Mouse (Mus musculus) gonadal fat pad, adult 2 months (tissue): ENCODE data around the gene Gm47289. TPM values are rescaled to one million over a fixed set of nuclear protein-coding genes. Genes with fewer than 3 reads are reported as not detected.

Experiments
- DNase-seq: peaks from one replicate; pipeline ENCODE4 v3.0.0-alpha.2; 2012; ENCODE audit warnings: low read depth
- polyA plus RNA-seq: library from polyadenylated mRNA; depleted of rRNA; stranded (reverse); fragments of >200 nt; gene quantifications from 2 replicates; pipeline ENCODE4 v1.2.3, GENCODE M21; 2012; rRNA removed

The Gm47289 gene
- polyA plus RNA-seq = 0.05 TPM in 1 of 2 replicates, not detected in the other

GRCm38 (mm10) chr9:119158861-119159260, at the start of gene Gm47289:
Gene Gm47289, plus strand, starts transcription at chr9:119159161.
- DNase-seq = no peak

GRCm38 (mm10) chr9:119109685-119110353, 49.1 kb upstream of the Gm47289 start:
- no peak for DNase-seq

- no peak for DNase-seq
Measured at GRCm38 (mm10) chr9:119110640-119111039, 48.3 kb upstream of the Gm47289 start.

- no peak for DNase-seq
Measured at GRCm38 (mm10) chr9:119114911-119115310, 44.0 kb upstream of the Gm47289 start.

DNA sequence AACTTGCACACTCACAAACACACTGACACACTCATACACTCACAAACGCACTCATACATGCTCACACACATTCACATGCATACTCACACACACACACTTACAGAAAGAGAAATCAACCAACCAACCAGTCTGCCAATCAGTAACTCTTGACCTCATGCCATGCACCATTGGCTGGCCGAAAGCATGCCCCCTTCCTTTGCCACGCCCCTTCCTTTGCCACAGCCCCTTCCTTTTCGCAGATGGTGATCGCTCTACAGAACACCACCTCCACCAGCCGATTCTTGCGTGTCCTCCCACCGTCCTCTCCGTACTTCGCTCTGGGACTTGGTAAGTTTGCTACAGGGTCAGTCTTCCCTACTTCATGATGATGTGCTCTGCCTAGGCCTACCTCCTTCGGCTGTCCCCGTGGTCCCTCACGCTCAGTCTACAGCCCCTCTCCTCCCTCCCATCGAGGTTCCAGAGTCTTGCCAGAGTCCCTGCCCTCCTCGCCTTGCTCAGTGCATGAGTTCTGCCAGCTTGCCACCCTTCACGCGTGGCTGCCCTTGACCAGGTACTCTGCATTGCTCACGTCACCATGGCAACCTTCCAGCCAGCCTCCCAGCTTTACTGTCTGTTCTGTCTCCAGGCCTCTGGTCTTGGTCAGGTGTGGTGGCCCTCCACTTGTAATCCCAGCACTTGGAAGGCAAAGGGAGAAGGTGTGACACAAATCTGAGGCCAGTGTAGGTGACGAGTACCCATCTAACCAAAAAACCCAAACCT, 39.4 kb upstream of the Gm47289 start:
- no peak for DNase-seq

DNA sequence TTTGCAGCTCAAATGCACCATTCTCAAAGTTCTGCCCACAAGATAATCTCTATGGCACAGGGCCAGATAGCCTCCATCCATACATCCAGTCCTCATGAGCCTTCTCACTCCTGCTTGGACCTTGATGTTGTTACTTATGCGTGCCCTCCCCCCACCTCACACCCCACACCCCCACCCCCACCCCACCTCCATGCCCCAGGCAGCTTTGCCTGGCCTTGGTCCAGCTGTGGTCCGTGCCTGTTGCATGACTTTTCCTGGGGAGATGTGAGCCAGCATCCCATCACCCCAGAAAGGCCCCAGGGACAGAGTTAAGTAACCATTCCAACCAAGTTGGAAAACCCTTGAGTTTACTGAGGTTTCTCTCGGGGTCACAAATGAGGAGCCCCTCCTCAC, 38.8 kb upstream of the Gm47289 start:
- no peak for DNase-seq

DNA sequence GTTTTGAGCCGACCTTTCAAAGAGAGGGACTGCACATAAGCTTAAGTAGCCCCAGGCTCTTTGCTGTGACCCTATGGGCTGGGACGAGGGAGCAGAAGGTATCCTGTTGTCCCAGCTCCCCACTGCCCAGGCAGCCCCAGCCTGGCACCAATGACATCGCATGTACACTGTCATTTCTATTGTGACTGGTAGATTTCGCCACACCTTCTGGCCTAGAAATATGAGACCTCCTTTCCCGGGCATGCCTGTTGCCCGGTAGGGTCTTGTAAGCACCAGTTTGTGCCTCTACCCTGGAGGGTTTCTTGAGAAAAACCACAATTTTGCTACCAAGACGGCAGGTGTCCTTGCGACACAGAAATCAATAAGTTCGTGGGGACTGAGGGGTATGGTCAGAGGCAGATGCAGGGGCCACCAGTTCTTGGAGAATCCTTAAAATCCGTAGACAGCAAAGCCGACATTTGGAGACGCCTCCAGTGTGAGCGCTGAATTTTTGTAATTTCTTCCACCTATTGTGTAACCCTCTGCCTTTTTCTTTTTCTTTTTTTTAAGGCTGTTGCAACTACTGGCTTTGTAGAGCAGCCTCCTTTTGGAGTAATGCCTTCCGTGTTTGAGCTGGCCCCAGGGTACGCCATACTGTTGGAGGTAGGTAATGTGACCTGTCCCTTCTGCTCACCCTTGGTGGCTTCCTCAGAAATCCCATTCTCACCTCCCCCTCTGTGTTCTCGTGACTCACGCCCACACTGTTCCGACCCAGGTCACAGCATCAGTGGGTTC, 36.2 kb upstream of the Gm47289 start:
- DNase-seq = peak; percentile 40

GRCm38 (mm10) chr9:119128436-119129181, 30.4 kb upstream of the Gm47289 start:
- no peak for DNase-seq

GRCm38 (mm10) chr9:119130692-119131091, 28.3 kb upstream of the Gm47289 start:
- no peak for DNase-seq

DNA sequence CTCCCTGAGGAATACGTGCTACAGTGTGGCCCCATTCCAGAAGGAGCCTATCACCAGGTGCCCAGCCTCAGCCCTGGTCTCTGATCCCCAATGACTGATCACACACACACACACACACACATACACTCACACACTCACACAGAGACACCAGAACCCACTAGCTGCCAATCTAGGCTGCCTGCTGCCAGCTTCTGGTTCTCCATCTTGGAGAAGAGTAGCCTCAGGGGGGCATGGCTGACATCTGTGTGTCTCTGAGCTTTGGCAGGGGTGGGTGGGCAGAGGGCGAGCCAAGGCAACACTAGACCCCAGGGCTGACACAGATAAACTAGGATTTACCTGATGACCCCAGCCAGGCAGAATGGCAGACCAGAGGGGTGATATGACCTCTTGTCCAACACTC, 20.1 kb upstream of the Gm47289 start:
- DNase-seq = no peak

DNA sequence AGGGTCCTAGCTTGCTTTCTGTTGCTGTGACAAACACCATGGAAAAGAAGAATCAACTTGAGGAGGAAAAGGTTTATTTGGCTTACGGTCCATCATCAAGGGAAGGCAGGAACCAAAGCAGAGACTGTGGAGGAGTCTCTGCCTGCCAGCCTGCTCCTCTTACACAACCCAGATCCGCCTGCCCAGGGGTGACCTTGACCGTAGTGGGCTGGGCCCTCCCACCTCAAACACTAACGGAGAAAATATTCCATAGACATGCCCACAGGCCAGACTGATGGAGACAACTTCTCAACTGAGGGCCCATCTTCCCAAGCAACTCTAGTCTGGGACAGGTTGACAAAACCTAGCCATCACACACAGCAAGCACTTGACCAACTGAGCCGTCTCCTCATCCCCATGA, 16.9 kb upstream of the Gm47289 start:
- no peak for DNase-seq

- no peak for DNase-seq
Measured at GRCm38 (mm10) chr9:119143372-119143771, 15.6 kb upstream of the Gm47289 start.

DNA sequence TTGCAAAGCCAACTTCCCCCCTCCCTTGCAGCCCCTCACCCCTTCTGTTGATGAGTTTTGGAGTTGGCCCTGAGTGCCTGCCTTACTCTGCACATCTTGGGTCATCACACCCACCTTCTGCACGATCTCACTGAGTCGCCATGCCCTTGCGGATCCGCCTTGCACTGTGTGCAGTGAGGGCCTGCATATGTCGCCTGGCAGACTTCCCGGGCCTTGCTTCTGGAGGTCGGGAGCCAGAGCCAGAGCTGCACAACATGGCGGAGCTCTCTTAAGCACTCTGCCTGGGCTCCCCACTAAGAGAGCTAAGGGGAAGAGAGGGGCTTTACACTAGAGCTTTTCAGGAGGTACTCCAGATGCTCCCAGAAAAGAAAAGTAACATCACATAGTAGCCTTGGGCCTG, 14.3 kb upstream of the Gm47289 start:
- no peak for DNase-seq

- no peak for DNase-seq
Measured at GRCm38 (mm10) chr9:119145137-119145536, 13.8 kb upstream of the Gm47289 start.

DNA sequence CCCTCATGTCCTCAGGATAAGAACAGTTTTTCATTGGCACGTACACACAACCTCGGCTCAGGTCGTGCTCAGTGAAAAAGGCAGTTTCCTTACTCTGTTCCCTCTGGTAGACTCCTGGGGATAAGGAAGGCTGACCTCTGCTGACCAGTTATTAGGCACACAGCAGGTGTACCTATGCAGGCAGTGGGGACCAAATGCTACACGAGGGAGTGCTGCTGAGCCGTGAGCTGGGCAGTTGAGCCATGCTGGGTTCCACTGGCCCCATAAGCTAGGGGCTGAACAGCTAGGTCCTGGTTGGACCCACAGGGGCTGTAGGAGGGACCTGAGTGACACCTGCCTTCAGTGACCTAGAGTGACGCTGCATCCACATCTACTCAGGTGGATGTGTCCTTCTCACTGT, 13.3 kb upstream of the Gm47289 start:
- no peak for DNase-seq

GRCm38 (mm10) chr9:119146098-119146770, 12.7 kb upstream of the Gm47289 start:
- DNase-seq = no peak

- DNase-seq = no peak
Measured at GRCm38 (mm10) chr9:119149601-119150000, 9.4 kb upstream of the Gm47289 start.

- DNase-seq = no peak
Measured at GRCm38 (mm10) chr9:119151751-119152150, 7.2 kb upstream of the Gm47289 start.

GRCm38 (mm10) chr9:119155416-119155815, 3.5 kb upstream of the Gm47289 start:
- DNase-seq = no peak

GRCm38 (mm10) chr9:119155826-119156225, 3.1 kb upstream of the Gm47289 start:
- no peak for DNase-seq
